Mouse (Mus musculus) macrophage (primary cell): ENCODE measurements around the gene Tnfrsf13c. TPM values are rescaled to one million over a fixed set of nuclear protein-coding genes. Genes with fewer than 3 reads are reported as not detected.

Experiments
- H3K27ac ChIP-seq: fragments of 350-480 bp; formaldehyde crosslinking; 2 replicates; pipeline ENCODE4 v1.9.0; 2021
- H3K36me3 ChIP-seq: fragments of 350-480 bp; formaldehyde crosslinking; 2 replicates; pipeline ENCODE4 v1.9.0; 2021; ENCODE audit errors: inconsistent target
- H3K4me3 ChIP-seq: fragments of 350-480 bp; formaldehyde crosslinking; 2 replicates; pipeline ENCODE4 v1.9.0; 2021; ENCODE audit errors: inconsistent target
- H3K79me2 ChIP-seq: fragments of 350-480 bp; formaldehyde crosslinking; 2 replicates; pipeline ENCODE4 v1.9.0; 2021; ENCODE audit errors: inconsistent target
- WGBS: methylation state at CpG from one replicate; pipeline ENCODE4 v1.1.7; 2026; ENCODE audit warnings: inconsistent platforms; ENCODE audit not compliant: missing documents; 5-methylcytosine and 5-hydroxymethylcytosine counted together
- polyA plus RNA-seq: library from polyadenylated mRNA; stranded (reverse); fragments of 250-400 nt; gene quantifications from 3 replicates; pipeline ENCODE4 v1.2.4, GENCODE M21; 2018; ENCODE audit warnings: inconsistent platforms

Tnfrsf13c gene
- polyA plus RNA-seq, 1 experiment from 2014 or later = 0.09 TPM

- no peak overlapping the region for H3K4me3 ChIP-seq
- no peak overlapping the region for H3K27ac ChIP-seq
- no peaks in the 10 kb centered on the region for H3K79me2 ChIP-seq
- 92% methylated on average over 22 of the region's 34 CpGs for WGBS
- peaks cover 46% of the 10 kb centered on the region for H3K36me3 ChIP-seq
Measured at GRCm38 (mm10) chr15:82207105-82207459, 17.1 kb downstream of the Tnfrsf13c start.

GRCm38 (mm10) chr15:82206365-82207104 lies 17.6 kb downstream of the Tnfrsf13c start:
- no peak overlapping the region for H3K27ac ChIP-seq
- WGBS = 87% methylated on average over 8 of the region's 9 CpGs
- H3K4me3 ChIP-seq = no peak overlapping the region
- H3K36me3 ChIP-seq = peaks cover 52% of the 10 kb centered on the region
- H3K79me2 ChIP-seq = no peaks in the 10 kb centered on the region

GRCm38 (mm10) chr15:82204680-82205371 lies 19.3 kb downstream of the Tnfrsf13c start:
- H3K36me3 ChIP-seq = peaks cover 63% of the 10 kb centered on the region
- no peaks in the 10 kb centered on the region for H3K79me2 ChIP-seq
- no peak overlapping the region for H3K4me3 ChIP-seq
- no peak overlapping the region for H3K27ac ChIP-seq
- 80% methylated on average over 10 of the region's 10 CpGs for WGBS

GRCm38 (mm10) chr15:82203611-82204351 lies 20.4 kb downstream of the Tnfrsf13c start:
- 95% methylated on average over 20 of the region's 20 CpGs for WGBS
- Histone ChIP-seq H3K4me3 (no peak overlapping the region), H3K36me3 (peaks cover 63% of the 10 kb centered on the region), H3K27ac (no peak overlapping the region), H3K79me2 (no peaks in the 10 kb centered on the region)

GRCm38 (mm10) chr15:82203090-82203489 lies 21.1 kb downstream of the Tnfrsf13c start:
- Histone ChIP-seq H3K4me3 (no peak overlapping the region), H3K79me2 (no peaks in the 10 kb centered on the region), H3K27ac (no peak overlapping the region), H3K36me3 (peaks cover 63% of the 10 kb centered on the region)
- WGBS = 98% methylated on average over 10 of the region's 10 CpGs

- H3K4me3 ChIP-seq = no peak overlapping the region
- H3K27ac ChIP-seq = no peak overlapping the region
- H3K79me2 ChIP-seq = no peaks in the 10 kb centered on the region
- H3K36me3 ChIP-seq = peaks cover 63% of the 10 kb centered on the region
- WGBS = 62% methylated on average over 6 of the region's 6 CpGs
Measured at GRCm38 (mm10) chr15:82202086-82202485, 22.1 kb downstream of the Tnfrsf13c start.

GRCm38 (mm10) chr15:82199546-82199945 lies 24.6 kb downstream of the Tnfrsf13c start:
- Histone ChIP-seq H3K36me3 (peaks cover 50% of the 10 kb centered on the region), H3K27ac (no peak overlapping the region), H3K79me2 (no peaks in the 10 kb centered on the region), H3K4me3 (no peak overlapping the region)
- 72% methylated on average over 9 of the region's 12 CpGs for WGBS

GRCm38 (mm10) chr15:82198342-82198741 lies 25.8 kb downstream of the Tnfrsf13c start:
- Histone ChIP-seq H3K4me3 (no peak overlapping the region), H3K27ac (no peak overlapping the region), H3K79me2 (no peaks in the 10 kb centered on the region), H3K36me3 (peaks cover 51% of the 10 kb centered on the region)
- WGBS = 9% methylated on average over 7 of the region's 7 CpGs

- Histone ChIP-seq H3K27ac (no peak overlapping the region), H3K79me2 (no peaks in the 10 kb centered on the region), H3K36me3 (peaks cover 51% of the 10 kb centered on the region), H3K4me3 (no peak overlapping the region)
- WGBS = 29% methylated on average over 11 of the region's 11 CpGs
Measured at GRCm38 (mm10) chr15:82197937-82198336, 26.2 kb downstream of the Tnfrsf13c start.

- 48% methylated on average over 10 of the region's 10 CpGs for WGBS
- no peak overlapping the region for H3K27ac ChIP-seq
- H3K4me3 ChIP-seq = no peak overlapping the region
Measured at GRCm38 (mm10) chr15:82197246-82197750, 26.9 kb downstream of the Tnfrsf13c start.

GRCm38 (mm10) chr15:82196300-82196699 lies 27.9 kb downstream of the Tnfrsf13c start:
- Histone ChIP-seq H3K36me3 (peaks cover 52% of the 10 kb centered on the region), H3K27ac (no peak overlapping the region), H3K79me2 (no peaks in the 10 kb centered on the region), H3K4me3 (no peak overlapping the region)
- 25% methylated on average over 9 of the region's 12 CpGs for WGBS

More at GRCm38 (mm10) chr15:82197246-82197750, 26.9 kb downstream of the Tnfrsf13c start:
- H3K36me3 ChIP-seq = peaks cover 52% of the 10 kb centered on the region
- H3K79me2 ChIP-seq = no peaks in the 10 kb centered on the region

GRCm38 (mm10) chr15:82192617-82193016 lies 31.6 kb downstream of the Tnfrsf13c start:
- 100% methylated on average over 8 of the region's 8 CpGs for WGBS
- Histone ChIP-seq H3K27ac (no peak overlapping the region), H3K36me3 (peaks cover 59% of the 10 kb centered on the region), H3K4me3 (no peak overlapping the region), H3K79me2 (no peaks in the 10 kb centered on the region; the same call in 1 of the 2 replicates)

- H3K79me2 ChIP-seq = no peaks in the 10 kb centered on the region; the same call in 1 of the 2 replicates
- no peak overlapping the region for H3K4me3 ChIP-seq
- peaks cover 71% of the 10 kb centered on the region for H3K36me3 ChIP-seq
- no peak overlapping the region for H3K27ac ChIP-seq
- WGBS = 97% methylated on average over 10 of the region's 10 CpGs
Measured at GRCm38 (mm10) chr15:82188481-82189240, 35.5 kb downstream of the Tnfrsf13c start.

- H3K27ac ChIP-seq = no peak overlapping the region
- H3K36me3 ChIP-seq = peaks cover 71% of the 10 kb centered on the region
- 60% methylated on average over 1 of the region's 1 CpGs for WGBS
- no peak overlapping the region for H3K4me3 ChIP-seq
- H3K79me2 ChIP-seq = no peaks in the 10 kb centered on the region; the same call in 1 of the 2 replicates
Measured at GRCm38 (mm10) chr15:82187924-82188323, 36.2 kb downstream of the Tnfrsf13c start.
